Mouse (Mus musculus) midbrain, postnatal 0 days (tissue): ENCODE results near the gene Rbm39. TPM values are rescaled to one million over a fixed set of nuclear protein-coding genes. Genes with fewer than 3 reads are reported as not detected.

Source experiments
- ATAC-seq: fragments of 200-750 bp; cut with Nextera tagmentation; 2 replicates; pipeline ENCODE4 v1.8.0; 2017; ENCODE audit warnings: moderate number of reproducible peaks, mild to moderate bottlenecking, moderate TSS enrichment, moderate library complexity; ENCODE audit not compliant: low FRiP score
- DNase-seq: peaks from one replicate; pipeline ENCODE4 v3.0.0-alpha.2; 2015; ENCODE audit warnings: low spot score
- H3K27ac ChIP-seq: fragments of 300-500 bp; sonication (generic); 2 replicates; pipeline ENCODE4 v1.5.1; 2014; ENCODE audit warnings: low read depth, mild to moderate bottlenecking, low read length, mixed read lengths
- H3K27me3 ChIP-seq: fragments of 300-500 bp; sonication (generic); 2 replicates; pipeline ENCODE4 v1.6.1; 2014; ENCODE audit warnings: low read length, control low read depth, mixed read lengths; ENCODE audit not compliant: insufficient read depth
- H3K36me3 ChIP-seq: fragments of 300-500 bp; sonication (generic); 2 replicates; pipeline ENCODE4 v1.6.1; 2014; ENCODE audit warnings: low read length, control low read depth, mixed read lengths; ENCODE audit not compliant: insufficient read depth
- H3K4me1 ChIP-seq: fragments of 300-500 bp; sonication (generic); 2 replicates; pipeline ENCODE4 v1.6.1; 2014; ENCODE audit warnings: mild to moderate bottlenecking, control low read depth, antibody characterized with exemption, low read length, mixed read lengths; ENCODE audit not compliant: insufficient read depth
- H3K4me2 ChIP-seq: fragments of 300-500 bp; sonication (generic); 2 replicates; pipeline ENCODE4 v1.6.1; 2014; ENCODE audit warnings: low read depth, mild to moderate bottlenecking, low read length, mixed read lengths; ENCODE audit not compliant: poor library complexity, severe bottlenecking
- H3K4me3 ChIP-seq: fragments of 300-500 bp; sonication (generic); 2 replicates; pipeline ENCODE4 v1.5.1; 2014; ENCODE audit warnings: low read depth, mild to moderate bottlenecking, low read length, moderate library complexity
- H3K9ac ChIP-seq: fragments of 300-500 bp; sonication (generic); replicated peaks from 2 replicates; pipeline ENCODE4 v1.6.1; 2014; ENCODE audit warnings: mild to moderate bottlenecking, low read length, moderate library complexity, mixed read lengths; ENCODE audit not compliant: poor library complexity, severe bottlenecking
- H3K9me3 ChIP-seq: fragments of 300-500 bp; sonication (generic); 2 replicates; pipeline ENCODE4 v1.6.1; 2016; ENCODE audit warnings: low read length, control low read depth
- CTCF ChIP-seq: IDR thresholded peaks from 2 replicates; pipeline ENCODE4 v1.5.1; 2016; ENCODE audit warnings: antibody characterized with exemption, mild to moderate bottlenecking
- WGBS: fragments of 180-500 bp; shearing (Covaris S2); extraction: QIAGEN DNeasy Blood & Tissue Kit; methylation state at CpG from one replicate; pipeline ENCODE4 v1.1.7; 2014; 5-methylcytosine and 5-hydroxymethylcytosine counted together
- polyA plus RNA-seq: library from polyadenylated mRNA; unstranded; fragments of >200 nt; fragmentation: Nextera tagmentation; extraction: Ambion mirVana; gene quantifications from 2 replicates; pipeline ENCODE4 v1.2.1, GENCODE M21; 2015
- total RNA-seq: library from RNA; depleted of rRNA; stranded (reverse); fragments of >200 nt; gene quantifications from 2 replicates; pipeline ENCODE4 v1.2.3, GENCODE M21; 2014

Rbm39 gene
- total and polyA plus RNA-seq, 2 experiments from 2014 or later: 234 to 466 TPM

GRCm38 (mm10) chr2:156179046-156179795 is 817 bp downstream of the Rbm39 start:
- Histone ChIP-seq H3K9ac (peak overlapping the region; percentile 100), H3K9me3 (no peaks in the 10 kb centered on the region), H3K36me3 (peaks cover 6% of the 10 kb centered on the region; the same call in 1 of the 2 replicates), H3K27ac (peak overlapping the region; percentile 100), H3K27me3 (no peaks in the 10 kb centered on the region), H3K4me1 (no peaks in the 10 kb centered on the region), H3K4me3 (peak overlapping the region; percentile 100), H3K4me2 (peak overlapping the region; percentile 64)
- TF ChIP-seq CTCF: peak; percentile 20; the same call in 1 of the 2 replicates
- DNase-seq (peak; percentile 85), ATAC-seq (peak; percentile 56)
- WGBS: 2% methylated on average over 43 of the region's 47 CpGs

GRCm38 (mm10) chr2:156177651-156178050 is 2.4 kb downstream of the Rbm39 start:
- Histone ChIP-seq H3K27ac (no peak overlapping the region), H3K4me1 (no peaks in the 10 kb centered on the region), H3K36me3 (peaks cover 13% of the 10 kb centered on the region; the same call in 1 of the 2 replicates), H3K9ac (no peak overlapping the region), H3K9me3 (no peaks in the 10 kb centered on the region), H3K27me3 (no peaks in the 10 kb centered on the region), H3K4me3 (peak overlapping the region; percentile 100; the same call in 1 of the 2 replicates), H3K4me2 (peak overlapping the region; percentile 64; the same call in 1 of the 2 replicates)
- DNase-seq (no peak), ATAC-seq (no peak)
- TF ChIP-seq CTCF: no peak
- WGBS: 57% methylated on average over 7 of the region's 7 CpGs

GRCm38 (mm10) chr2:156177079-156177478 is 3.0 kb downstream of the Rbm39 start:
- Histone ChIP-seq H3K9ac (no peak overlapping the region), H3K27me3 (no peaks in the 10 kb centered on the region), H3K4me2 (0 out of 2 replicates have a peak overlapping the region, but pooled peaks have one; percentile 7), H3K27ac (no peak overlapping the region), H3K4me3 (no peak overlapping the region), H3K9me3 (no peaks in the 10 kb centered on the region), H3K36me3 (peaks cover 17% of the 10 kb centered on the region; the same call in 1 of the 2 replicates), H3K4me1 (no peaks in the 10 kb centered on the region)
- 81% methylated on average over 6 of the region's 6 CpGs for WGBS
- no peak for ATAC-seq
- no peak for TF ChIP-seq CTCF
- DNase-seq: no peak

DNA sequence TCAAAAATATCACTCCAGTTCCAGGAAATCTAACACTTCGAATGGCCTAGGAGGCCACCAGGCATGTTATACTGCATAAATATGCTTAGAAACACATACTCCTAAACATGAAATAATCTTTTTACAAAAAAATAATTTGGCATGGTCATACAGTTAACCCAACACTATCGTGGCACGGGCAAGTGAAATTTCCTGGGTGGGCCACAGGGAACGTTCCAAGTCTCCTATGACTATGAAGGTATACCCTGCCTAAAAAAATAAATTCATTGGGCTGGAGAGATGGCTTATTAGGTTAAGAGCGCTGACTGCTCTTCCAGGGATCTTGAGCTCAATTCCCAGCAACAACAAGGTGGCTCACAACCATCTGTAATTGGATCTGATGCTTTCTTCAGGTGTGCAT is 13.5 kb downstream of the Rbm39 start:
- DNase-seq (no peak), ATAC-seq (no peak)
- WGBS: 95% methylated on average over 5 of the region's 5 CpGs
- Histone ChIP-seq H3K27ac (no peak overlapping the region), H3K9ac (no peak overlapping the region), H3K4me1 (no peaks in the 10 kb centered on the region), H3K9me3 (no peaks in the 10 kb centered on the region), H3K36me3 (peaks cover 33% of the 10 kb centered on the region), H3K4me3 (no peak overlapping the region), H3K4me2 (no peak overlapping the region), H3K27me3 (no peaks in the 10 kb centered on the region)
- TF ChIP-seq CTCF: no peak

GRCm38 (mm10) chr2:156165478-156165877 is 14.6 kb downstream of the Rbm39 start:
- Histone ChIP-seq H3K9me3 (no peaks in the 10 kb centered on the region), H3K27ac (no peak overlapping the region), H3K27me3 (no peaks in the 10 kb centered on the region), H3K36me3 (peaks cover 38% of the 10 kb centered on the region), H3K4me2 (no peak overlapping the region), H3K9ac (no peak overlapping the region), H3K4me3 (no peak overlapping the region), H3K4me1 (no peaks in the 10 kb centered on the region)
- ATAC-seq: no peak
- no peak for TF ChIP-seq CTCF
- no peak for DNase-seq
- WGBS: 100% methylated on average over 1 of the region's 1 CpGs

DNA sequence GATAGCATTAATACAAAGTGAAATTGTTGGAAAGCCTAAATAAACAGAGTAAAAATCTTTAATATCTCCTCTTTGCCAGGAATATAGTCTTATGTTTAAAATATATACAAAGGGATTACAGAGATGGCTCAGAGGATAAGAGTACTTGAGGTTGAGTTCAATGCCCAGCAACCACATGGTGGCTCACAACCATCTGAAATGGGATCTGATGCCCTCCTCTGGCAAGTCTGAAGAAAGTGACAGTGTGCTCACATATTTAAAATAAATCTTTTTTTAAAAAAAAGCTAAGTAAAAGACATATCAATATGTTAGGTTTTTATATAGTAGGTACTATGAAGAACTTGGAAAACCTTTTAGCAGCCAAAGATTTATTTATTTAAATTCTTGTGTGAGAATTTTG is 28.5 kb downstream of the Rbm39 start:
- no peak overlapping the region for H3K9ac ChIP-seq
- no peak overlapping the region for H3K4me3 ChIP-seq
- DNase-seq (no peak), ATAC-seq (no peak)
- no peaks in the 10 kb centered on the region for H3K27me3 ChIP-seq
- H3K36me3 ChIP-seq: peaks cover 13% of the 10 kb centered on the region; the same call in 1 of the 2 replicates
- H3K27ac ChIP-seq: no peak overlapping the region
- no peaks in the 10 kb centered on the region for H3K9me3 ChIP-seq
- TF ChIP-seq CTCF: peak; percentile 45
- H3K4me1 ChIP-seq: no peaks in the 10 kb centered on the region
- no peak overlapping the region for H3K4me2 ChIP-seq
